Mouse (Mus musculus): ENCODE data around the gene Cldn34c2. TPM values are rescaled to one million over a fixed set of nuclear protein-coding genes. Genes with fewer than 3 reads are reported as not detected.
"Not testable (repeated sequence)": the region's sequence is repeated elsewhere in the genome, so short reads cannot be mapped to it uniquely, and the experiment has no call there.

The Cldn34c2 gene
- under 1 TPM in 1 of 2 experiments, not detected in 1; 0.99 TPM for total RNA-seq (2021)

GRCm38 (mm10) chrX:123581400-123581799 is at the start of gene Cldn34c2:
TSS of gene Cldn34c2 (plus strand) at chrX:123581700.
- DNase-seq (ENCODE audit: low spot score in 2 of 2); intact Hi-C loops (cut with DNase I): not testable (repeated sequence)

GRCm38 (mm10) chrX:123551378-123551777 is 30.1 kb upstream of the Cldn34c2 start:
- intact Hi-C loops (cut with DNase I); DNase-seq (ENCODE audit: low spot score in 2 of 2): not testable (repeated sequence)

- intact Hi-C loops (cut with DNase I) = not testable (repeated sequence)
- DNase-seq (ENCODE audit: low spot score in 2 of 2) = peak in 1 of 2 experiments; percentile 2
Measured at GRCm38 (mm10) chrX:123612158-123612828, 30.8 kb downstream of the Cldn34c2 start.

Other genes starting within 250 kb of the Cldn34c2 start
- not detected for gene Gm17467, start 123.1 kb downstream of the Cldn34c2 start, total RNA-seq (2021)
- gene Cldn34c3, start 212.0 kb downstream of the Cldn34c2 start, total RNA-seq (2021) = not detected